Mouse (Mus musculus) neural tube, embryonic 10.5 days (tissue): ENCODE data around the gene Tlk1.
A peak's percentile ranks its signal among the peaks of the same experiment; 100 is the strongest.

ENCODE experiments used
- DNase-seq: peaks from one replicate; pipeline ENCODE4 v3.0.0-alpha.2; 2017; ENCODE audit warnings: low spot score; ENCODE audit errors: extremely low spot score

Tlk1 gene

DNA sequence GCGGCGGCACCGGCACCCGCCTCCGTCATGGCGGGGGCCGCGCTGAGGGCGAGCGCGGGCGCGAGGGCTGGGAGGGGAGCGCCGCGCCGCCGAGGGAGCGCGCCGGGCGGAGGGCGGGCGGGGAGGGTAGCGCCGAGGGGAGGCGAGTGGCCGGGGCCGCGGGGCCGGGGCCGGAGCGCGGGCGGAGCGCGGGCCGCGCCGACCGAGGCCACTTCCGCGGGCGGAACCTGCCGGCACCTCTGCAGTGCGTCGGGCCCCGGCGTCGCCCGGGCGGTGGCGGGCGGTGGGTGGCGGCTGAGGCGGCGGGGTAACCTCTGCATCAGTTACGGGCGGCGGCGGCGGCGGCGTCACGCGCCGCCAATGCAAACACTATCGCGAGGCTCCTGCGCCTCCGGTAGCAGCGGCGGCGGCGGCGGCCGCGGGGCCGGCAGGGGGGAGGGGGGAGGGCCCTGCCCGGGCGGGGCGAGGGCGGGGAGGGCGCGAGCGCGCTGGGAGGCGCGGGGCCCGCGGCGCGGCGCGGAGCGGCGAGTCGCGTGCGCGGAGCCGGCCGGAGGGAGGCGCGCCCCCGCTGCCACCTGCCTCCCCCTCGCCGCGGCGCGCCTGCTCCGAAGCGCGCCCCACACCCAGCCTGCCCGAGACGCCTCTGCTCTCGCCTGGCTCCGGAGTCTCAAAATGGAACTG, at the start of gene Tlk1:
Gene Tlk1 (minus strand): TSS at position 358 of the 681 bp plus-strand sequence.
- peak; percentile 89 for DNase-seq

DNA sequence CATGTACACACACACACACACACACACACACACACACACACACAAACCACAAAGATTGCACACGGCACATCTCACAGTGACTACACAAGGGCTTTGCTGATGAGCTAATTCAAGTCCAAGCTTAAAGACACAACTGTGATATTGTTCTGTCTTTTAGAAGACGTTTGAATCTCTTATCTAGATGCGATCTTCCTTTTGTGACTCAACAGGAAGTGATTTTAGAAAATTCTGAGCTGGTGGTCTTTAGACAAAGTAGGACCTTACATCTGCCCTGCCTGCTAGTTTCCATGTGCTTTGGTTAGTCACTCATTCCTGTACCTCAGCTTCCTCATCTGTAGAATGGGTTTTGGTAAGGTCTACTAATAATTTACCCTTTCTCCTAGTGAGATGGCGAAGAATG, 49.6 kb upstream of the Tlk1 start:
- DNase-seq: no peak

DNA sequence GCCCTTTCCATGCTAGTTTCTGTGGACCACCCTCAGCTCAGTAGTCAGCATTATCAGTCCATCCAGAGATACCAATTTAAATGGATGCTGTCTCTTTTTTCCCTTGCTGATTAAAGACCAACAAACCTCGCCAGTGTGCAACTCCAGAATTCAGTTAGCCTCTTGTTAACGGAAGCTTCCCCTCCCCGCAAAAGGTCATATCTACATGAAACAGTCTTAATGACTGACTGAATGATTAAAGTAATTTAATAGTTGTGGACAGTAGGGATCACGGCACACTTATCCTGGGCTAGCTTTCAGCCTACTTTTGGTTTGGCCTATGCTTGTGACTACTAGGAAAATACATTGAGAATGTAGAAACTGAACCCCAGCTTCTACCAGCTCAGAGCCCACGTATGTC, 47.6 kb upstream of the Tlk1 start:
- DNase-seq: no peak

DNA sequence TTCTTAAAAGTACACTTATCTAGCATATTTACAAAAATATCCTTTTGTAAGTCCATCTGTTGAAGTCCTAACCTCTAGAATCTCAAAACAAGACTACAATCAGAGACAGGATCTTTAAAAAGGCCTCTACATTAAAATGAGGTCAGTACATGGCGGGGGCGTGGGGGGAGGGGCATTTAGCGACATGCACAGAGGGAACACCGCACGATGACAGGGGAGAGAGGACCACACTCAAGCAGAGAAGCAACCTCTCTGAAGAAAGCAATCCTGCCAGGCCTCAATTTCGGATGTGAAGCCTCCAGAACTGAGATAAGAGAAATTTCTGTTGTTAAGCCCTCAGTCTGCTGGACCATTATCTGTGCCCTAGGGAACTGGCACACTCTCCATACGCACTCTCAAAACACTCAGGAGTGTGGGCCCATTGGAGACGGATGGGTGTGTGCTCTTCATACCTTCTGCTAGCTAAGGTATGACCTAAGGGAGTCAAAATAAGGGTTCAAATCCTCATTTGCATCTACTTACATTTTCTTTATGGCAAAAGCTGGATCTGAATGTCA, 46.0 kb upstream of the Tlk1 start:
- DNase-seq: no peak

DNA sequence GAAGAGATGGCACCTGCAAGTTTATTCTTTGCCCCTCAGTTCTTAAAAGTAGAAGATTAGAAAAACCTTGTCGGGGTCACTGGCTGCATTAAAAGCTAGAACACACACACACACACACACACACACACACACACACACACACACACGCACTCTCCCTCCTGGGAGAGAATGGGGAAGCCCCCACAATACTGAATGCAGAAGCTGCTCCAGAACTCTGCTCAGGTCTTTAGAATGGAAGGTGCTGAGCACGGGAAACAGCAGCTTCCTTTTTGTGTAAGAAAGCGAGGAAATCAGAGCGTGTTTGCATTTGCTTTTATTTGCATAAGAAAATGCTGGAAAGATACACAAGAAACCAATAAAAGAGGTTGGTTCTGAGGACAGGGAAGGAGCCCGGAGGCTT, 45.3 kb upstream of the Tlk1 start:
- no peak for DNase-seq

DNA sequence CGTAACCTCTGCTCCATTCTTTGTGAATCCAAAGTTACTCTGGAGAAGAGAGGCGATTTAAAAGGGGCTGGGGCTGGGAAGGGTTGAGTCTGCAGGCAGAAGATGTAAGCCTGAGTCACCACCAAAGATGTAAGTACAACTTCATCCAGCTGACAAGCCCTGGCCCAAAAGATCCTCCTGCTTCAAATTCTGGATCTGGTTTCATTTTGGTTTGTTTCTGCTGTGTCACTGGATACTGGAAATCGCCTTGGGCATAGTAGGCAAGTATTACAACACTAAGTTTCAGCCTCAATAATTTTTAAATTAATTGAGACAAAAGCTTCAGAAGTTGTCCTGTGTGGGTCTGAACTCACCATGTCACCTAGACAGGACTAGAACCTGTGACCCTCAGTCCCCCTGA, 43.6 kb upstream of the Tlk1 start:
- no peak for DNase-seq

DNA sequence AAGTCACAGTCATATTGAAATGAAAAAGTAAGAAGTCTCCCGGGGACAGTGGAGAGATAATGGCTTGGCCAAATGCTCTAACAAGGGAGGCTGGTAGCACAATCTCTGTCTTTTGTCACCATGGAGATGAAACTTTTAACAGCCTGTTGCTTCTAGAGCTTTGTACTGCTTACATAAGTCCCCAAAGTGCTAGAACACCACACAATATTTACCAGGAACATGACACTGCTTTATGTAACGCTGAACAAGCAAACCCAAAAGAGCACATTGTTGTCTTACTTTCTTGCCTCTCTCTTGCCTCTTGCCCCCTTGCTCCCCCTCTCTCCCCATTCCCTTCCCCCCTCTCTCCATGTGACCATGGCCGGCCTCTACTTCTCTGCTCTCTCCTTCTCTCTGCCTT, 41.7 kb upstream of the Tlk1 start:
- DNase-seq: no peak

DNA sequence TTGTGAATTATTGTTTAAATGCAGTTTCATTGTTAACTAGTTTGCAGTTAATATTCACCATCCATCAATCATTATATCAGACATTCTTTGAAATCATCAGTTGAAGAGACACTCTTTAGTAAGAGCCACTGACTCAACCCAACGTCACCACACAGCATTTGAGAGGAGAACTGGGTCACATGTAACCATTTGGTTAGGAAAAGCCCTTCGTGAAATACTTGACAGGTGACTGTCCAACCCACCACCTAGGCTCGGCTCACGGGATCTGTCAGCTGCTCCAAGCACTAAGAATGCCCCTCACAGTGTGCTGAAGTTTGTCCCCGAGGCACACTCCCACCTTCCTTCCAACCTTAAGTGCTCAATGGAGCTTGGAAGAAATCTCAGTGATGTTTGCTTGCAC, 37.4 kb upstream of the Tlk1 start:
- no peak for DNase-seq

DNA sequence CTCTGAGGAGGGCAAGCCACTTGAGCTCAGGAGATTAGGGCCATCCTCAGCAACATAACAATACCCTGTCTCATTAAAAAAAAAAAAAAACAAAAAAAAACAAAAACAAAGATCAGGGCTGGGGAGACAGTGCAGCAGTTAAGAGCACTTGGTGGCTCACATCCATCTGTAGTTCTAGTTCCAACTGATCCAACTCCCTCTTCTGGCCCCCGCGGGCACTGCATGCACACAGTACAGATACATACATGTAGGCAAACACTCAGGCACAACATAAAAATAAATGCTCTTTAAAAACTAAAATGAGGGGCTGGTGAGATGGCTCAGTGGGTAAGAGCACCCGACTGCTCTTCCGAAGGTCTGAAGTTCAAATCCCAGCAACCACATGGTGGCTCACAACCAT, 34.2 kb upstream of the Tlk1 start:
- no peak for DNase-seq

DNA sequence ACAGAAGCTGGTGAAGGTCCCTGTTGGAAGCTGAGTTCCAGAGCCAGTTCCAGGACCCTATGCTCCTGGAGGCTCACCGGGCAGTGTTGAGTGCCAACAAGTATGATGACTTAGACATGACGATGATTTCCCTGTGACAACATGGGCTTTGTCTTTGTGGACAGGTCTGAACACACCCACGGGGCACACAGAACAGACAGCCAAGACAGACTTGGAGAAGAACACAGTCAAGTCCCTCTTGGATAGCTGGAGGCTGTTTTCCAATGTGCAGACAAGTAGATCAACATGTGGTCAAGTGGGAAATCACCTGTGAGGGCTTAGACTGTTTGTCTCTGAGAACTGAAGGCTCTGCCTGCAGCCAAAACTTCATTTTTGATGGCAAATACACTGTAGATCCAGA, 31.4 kb upstream of the Tlk1 start:
- no peak for DNase-seq

DNA sequence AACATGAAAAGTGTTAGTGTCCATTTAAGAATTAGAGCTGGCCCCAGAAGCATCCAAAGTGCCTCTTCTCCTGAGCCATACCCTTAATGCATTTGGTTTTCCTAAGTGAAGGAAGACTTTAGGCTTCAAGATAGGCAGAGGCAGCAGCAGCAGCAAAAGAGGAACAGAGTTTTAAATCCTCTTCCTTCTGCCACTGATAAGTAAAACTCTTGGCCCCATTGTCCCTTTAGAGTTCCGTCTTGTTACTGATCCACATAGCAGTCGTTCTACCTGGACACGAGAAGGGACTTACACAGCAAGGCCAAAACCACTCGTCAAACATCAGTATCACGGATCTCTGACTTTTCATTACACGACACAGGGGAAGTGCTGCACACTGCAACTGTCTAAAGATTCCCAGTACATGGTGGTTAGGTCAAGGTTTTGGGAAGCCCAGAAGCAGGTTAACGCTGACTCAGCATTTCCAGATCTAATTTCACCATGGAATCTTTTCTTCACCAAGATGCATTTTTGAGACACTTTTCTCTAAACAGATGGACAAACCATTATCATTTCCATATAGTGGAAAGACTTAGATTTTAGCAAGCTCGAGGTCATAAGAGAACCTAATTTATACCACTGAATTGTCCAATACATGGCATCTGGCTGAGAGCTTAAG, 28.8 kb upstream of the Tlk1 start:
- DNase-seq: no peak

DNA sequence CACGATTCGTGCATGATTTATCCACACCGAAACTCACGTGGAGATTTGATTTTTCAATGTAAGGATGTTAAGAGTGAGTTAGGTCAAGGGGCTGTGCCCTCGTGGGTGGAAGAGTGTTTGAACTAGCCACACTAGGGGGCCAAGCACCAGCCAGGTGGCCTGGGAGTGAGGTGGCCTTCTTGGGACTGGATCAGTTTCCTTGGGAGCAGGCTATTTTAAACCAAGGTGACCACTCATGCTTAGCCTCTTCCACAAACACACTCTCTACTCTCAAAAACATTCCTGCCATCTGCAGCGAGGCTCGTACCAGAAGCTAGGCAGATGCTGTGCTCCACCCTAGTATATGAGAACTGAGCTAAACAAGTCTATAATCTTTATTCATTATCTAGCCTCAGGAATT, 27.8 kb upstream of the Tlk1 start:
- DNase-seq: no peak

DNA sequence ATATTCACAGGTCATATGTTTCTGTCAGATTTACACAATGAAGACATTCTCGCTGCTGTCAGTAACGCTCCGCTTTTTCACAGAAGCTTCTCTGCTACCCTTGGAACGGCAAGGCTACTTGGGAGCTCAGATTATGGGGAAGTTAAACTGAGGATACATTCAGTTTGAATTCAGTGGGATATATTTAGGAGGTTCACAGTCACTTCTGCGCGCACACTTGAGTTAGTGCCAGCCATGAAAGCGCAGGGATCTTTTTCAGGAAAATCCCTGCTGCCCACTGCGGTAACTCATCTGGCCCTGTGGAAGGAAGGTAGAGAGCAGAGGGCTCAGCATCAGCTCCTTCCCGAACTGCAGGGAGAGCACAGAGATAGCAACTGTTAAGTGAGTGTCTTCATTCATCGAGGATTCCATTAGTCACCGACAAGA, 27.3 kb upstream of the Tlk1 start:
- DNase-seq: no peak

DNA sequence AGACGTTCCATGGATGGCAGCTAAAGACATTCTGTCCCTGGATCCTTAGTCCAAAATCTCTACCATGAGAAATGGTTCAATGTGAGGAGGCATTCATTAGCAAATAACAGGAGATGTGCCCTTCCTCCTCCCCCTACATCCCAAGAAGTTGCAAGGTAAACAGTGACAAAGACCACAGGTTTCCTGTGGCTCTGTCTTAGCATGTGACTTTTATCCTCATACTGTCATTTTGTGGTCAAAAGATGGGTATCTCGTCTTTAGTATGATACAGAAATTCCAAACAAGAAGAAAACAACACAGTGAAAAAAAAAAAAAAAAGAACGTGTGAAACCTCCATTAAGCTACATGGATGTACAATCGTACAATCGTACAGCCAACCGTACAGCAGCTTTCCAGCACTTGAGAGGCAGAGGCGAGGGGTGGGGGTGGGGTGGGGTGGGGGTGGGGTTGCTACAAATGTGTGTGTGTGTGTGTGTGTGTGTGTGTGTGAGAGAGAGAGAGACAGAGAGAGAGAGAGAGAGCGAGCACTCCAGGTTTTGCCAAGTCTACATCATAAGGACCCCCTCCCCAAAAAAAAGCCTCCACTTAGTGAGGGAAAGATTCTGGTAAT, 26.8 kb upstream of the Tlk1 start:
- DNase-seq: no peak

DNA sequence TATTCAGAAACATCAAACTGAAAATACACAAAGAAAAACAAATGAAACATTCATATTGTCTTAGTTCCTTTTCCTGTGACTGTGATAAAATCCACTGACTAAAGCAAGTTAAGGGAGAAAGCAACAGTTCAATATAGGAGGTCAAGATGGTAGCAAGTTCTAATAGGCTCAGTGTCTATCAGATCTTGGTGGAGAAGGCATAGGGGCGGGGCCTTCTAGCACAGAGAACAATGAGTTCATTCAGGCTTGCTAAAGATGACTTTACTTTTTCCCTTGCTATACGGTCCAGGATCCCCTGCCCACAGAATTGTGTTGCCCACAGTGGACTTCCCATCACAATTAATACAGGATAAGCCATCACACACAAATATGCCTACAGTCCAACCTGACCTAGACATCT, 20.3 kb upstream of the Tlk1 start:
- no peak for DNase-seq

DNA sequence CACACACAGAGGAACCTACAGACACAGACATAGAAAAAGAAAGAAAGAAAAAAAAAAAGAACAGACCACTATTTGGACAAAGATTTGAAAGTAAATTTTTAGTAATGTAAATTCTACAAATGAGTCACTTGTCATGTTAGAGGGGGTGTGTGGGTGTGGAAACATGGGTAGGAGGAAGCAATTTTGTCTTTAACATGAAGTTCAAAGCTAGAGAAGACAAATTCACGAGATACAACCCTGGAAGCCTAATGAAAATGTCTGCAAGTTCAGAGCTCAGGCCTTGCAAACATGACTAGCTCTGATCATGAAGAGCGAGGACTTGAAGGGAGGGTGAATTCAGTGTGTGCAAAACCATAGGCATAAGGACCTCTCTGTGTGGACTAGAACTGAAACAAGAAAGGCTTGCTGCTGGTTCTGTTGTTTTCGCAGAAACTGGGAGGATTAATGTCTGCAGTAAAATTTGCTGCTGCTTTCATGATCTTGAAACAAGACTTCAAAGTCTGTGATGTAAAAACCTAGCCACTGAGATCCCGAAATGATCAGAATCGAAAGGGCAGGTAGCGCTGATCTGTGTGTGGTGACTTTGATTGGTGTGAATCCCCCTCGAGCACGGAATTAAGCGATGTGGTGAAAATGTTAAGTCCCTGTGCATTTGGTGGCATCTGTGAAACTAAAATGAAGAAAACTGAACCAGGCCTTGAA, 19.3 kb upstream of the Tlk1 start:
- no peak for DNase-seq

DNA sequence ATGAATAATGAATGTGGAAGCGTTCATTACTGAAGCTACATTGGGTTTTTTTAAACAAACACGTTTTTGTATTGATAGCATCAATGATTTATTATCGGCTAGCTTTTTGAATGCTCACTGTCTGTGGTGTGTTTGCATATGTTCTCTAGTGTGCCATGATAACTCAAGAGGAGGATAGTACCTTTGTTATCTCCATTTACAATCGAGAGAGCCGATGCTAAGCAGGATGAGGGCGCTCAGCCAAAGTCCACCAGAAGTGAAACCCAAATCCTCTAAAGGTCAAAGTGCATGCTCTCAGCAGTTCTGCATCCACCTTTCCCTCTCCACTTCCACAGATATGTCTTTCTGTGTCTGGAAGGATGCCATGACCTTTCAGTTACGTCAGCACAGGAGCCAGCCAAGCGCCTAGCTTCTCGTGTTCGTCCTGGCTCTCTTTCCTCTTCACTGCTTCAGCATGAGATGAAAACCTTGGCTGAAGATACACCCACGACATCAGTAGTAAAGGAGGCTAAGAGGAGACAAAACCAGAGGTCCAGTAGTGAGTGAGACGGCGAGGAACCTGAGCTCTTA, 16.6 kb upstream of the Tlk1 start:
- DNase-seq: no peak

DNA sequence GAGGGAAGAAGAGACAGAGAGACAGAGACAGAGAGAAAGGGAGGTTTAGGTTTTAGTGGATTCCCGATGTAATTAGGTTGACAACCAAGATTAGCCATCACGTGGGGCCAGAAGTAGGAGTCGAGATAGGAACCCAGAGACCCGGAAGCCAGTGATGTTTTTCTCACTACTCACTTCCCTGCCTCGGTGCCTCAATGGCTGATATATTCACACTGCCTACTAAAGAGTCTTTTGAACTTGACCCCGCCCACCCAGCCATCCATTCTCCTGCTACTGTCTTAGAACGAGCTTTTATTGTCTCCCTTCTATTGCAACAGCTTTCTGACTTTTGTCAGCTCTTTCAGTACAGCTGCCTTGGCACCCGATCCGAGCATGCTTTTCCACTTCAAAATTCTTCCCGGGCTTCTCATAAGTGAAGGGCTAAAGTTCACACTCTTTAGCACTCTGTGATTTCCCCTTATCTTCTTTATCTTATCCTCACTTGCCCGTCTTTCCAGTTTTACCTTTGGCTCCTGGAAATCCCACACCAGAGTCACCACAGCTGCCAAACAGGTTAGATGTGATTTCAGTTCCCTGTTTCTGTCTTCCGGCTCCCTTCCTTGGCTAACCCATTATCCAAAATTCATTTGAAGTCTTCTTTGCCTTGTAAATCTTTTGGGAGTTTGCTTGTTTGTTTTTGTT, 13.1 kb upstream of the Tlk1 start:
- no peak for DNase-seq

DNA sequence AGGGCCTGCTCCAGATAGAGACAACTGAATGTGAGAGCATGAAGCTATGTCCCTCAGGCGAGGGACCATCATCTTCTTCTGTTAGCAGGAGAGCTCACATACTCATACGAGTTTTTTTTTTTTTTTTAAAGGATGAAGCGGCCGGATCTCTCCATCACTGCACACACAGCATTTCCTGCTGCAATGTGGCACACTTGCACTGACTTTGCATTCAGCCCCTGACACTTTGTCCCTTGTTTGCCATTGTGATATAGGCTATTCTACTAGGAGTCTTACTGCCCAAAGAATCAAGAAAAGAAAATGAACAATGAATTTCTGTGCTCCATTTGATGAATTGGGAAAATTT, 10.8 kb upstream of the Tlk1 start:
- DNase-seq: no peak

DNA sequence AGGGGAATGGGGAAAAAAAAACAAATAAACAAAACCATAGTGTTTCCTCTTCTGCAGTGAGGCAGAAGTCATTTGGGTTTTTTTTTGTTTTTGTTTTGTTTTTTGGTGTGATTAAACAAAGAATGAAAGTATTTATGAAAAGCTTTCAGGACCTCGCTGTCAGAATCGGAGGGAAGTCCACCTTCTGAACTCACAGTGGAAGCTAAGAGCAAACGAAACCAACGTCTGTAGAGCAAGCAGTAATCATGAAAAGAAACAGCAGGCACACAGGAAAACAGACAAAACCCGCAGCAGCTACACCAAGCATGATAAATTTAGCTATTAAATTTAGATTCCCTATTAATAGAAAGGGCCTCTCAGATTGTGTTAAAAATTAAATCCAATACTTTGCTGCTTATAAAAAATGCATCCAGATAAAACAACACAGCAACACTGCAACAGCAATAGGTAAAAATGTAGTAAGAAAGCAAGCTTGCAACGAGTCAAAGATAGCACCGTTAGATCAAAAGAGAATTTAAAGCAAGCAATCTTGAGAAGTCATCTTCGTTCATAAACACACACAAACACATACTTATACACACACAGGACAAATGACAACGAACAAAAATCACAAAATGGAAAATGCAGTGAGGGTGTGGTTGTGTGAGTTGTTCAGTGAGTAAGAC, 10.2 kb upstream of the Tlk1 start:
- no peak for DNase-seq

DNA sequence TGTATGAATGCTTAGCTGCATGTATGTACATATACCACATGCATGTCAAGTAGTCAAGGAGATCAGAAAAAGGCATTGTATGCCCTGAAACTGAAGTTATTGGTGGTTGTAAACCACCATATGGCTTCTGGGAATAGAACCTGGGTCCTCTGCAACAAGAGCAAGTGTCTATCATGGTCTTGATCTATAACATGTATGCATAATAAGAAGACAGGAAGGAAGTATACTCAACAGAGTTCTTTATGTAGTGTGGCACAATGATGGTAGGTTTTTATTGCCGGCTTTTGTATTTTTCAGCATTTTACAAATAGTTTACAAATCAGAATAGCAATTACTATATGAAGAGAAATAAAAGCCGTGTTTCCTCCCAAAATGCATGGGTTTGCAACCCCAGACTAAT, 9.7 kb upstream of the Tlk1 start:
- no peak for DNase-seq
